Mouse (Mus musculus): ENCODE results near the gene Slc17a3.

DNA sequence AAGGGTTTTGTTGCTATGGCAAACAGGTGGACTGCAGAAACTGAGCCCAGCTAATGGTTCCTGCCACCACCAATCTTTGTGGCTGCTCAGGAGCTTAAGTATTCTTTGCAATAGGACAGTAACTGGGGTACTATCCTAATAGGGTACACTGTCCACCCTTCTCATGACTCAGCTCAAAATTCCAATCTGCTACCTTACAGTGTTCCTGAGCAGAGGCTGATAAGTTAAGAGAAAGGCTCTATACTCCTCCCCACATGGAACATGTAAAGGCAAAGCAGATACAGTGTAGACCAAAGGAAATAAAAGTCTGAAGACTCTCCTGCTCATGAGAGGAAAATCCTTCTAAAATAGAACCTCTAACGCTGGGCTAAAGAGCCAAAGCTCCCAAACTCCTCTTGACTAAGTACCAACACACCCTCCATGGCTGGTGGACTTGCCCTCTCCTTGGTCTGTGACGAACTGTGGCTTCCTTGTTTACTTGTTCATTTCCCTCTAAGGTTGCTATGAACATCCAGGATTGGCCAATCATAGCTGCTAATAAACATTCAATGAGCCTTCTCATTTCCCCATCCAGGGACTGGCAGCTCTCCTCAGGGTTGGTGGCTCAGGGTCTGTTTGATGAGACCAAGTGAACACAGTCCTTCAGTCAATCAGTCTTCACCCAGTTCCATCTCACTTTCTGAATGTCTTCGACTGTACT lies 47.9 kb downstream of the Slc17a3 start:
- TF ChIP-seq POLR2A (IDR thresholded peaks at IDR 0.05; ENCODE audit: insufficient read depth, low read depth, low read length) (no peak), CTCF (IDR thresholded peaks at IDR 0.05; ENCODE audit: insufficient read depth, low read depth, low read length) (no peak)

Measured in olfactory bulb, adult 2 months (tissue).